Mouse (Mus musculus) megakaryocyte, embryonic 14.5 days (primary cell): ENCODE results near the gene Cldn16. TPM values are rescaled to one million over a fixed set of nuclear protein-coding genes. Genes with fewer than 3 reads are reported as not detected.
"Not testable (repeated sequence)": the region's sequence is repeated elsewhere in the genome, so short reads cannot be mapped to it uniquely, and the experiment has no call there.

Experiments used
- H3K27me3 ChIP-seq: replicated peaks from 2 replicates; pipeline ENCODE3; 2012; ENCODE audit warnings: inconsistent platforms
- H3K36me3 ChIP-seq: replicated peaks from 2 replicates; pipeline ENCODE3; 2012; ENCODE audit warnings: low read length, inconsistent platforms, mixed read lengths
- H3K4me1 ChIP-seq: 2 replicates; pipeline ENCODE4 v1.6.1; 2012; ENCODE audit warnings: inconsistent platforms
- H3K4me3 ChIP-seq: replicated peaks from 2 replicates; pipeline ENCODE3; 2012; ENCODE audit warnings: moderate library complexity, mild to moderate bottlenecking, inconsistent platforms
- H3K9me3 ChIP-seq: 2 replicates; pipeline ENCODE4 v1.6.1; 2012; ENCODE audit warnings: inconsistent platforms
- FLI1 ChIP-seq: IDR thresholded peaks from 2 replicates; pipeline ENCODE4 v1.6.1; 2012; ENCODE audit warnings: low read length, inconsistent platforms, mixed read lengths
- GATA1 ChIP-seq: IDR thresholded peaks from 3 replicates; pipeline ENCODE4 v1.6.1; 2012; ENCODE audit warnings: mixed read lengths, low read length, inconsistent platforms, borderline replicate concordance
- polyA plus RNA-seq: library from polyadenylated mRNA; stranded (reverse); fragments of >175 nt; gene quantifications from 2 replicates; pipeline ENCODE4 v1.2.3, GENCODE M21; 2012; ENCODE audit warnings: low replicate concordance; ENCODE audit not compliant: insufficient read depth

The Cldn16 gene
- polyA plus RNA-seq, 1 experiment, result not detected

DNA sequence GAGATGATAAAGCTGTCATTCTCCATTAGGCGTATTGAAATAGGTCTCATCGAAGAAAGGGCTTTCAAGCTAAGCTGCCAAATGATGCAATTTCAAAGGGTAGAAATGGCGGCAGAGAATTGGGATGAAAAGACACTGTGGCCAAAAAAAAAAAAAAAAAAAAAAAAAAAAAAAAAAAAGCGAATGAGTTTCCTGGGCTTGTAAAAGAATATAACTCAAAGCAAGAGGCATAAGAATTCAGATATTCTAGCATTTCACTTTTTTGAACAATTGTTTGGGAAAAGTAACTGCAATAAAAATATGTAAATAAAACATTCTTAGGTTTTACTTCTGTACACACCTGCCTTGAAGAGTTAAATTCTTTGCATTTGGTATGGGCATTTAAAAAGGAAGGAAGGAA lies 3.6 kb downstream of the Cldn16 start:
- Histone ChIP-seq H3K36me3 (no peaks in the 10 kb centered on the region), H3K4me1 (no peaks in the 10 kb centered on the region), H3K9me3 (peaks cover 14% of the 10 kb centered on the region; the same call in 1 of the 2 replicates), H3K27me3 (no peaks in the 10 kb centered on the region), H3K4me3 (no peak overlapping the region)
- TF ChIP-seq GATA1 (no peak), FLI1 (no peak)

DNA sequence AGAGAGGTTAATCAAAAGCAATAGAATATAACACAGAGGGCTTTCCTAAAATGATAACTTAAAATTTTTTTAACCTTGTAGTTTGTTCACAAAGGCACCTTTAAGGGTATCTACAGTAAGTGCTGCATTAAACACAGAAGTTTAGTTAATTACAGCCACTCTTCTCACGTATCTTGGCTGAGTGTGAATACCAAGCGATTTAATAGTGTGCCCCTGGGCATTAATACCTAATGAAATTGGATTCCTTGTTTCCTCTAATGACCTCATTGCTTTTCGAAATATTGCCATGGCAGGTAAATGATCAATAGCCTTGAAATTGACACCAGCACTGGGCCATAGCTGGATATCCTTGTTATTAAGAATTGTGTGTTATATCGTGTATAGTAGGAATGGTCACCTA lies 8.3 kb downstream of the Cldn16 start:
- no peak overlapping the region for H3K4me3 ChIP-seq
- TF ChIP-seq GATA1 (no peak), FLI1 (no peak)
- H3K9me3 ChIP-seq, result no peaks in the 10 kb centered on the region
- no peaks in the 10 kb centered on the region for H3K36me3 ChIP-seq
- H3K27me3 ChIP-seq, result no peaks in the 10 kb centered on the region
- H3K4me1 ChIP-seq, result no peaks in the 10 kb centered on the region

DNA sequence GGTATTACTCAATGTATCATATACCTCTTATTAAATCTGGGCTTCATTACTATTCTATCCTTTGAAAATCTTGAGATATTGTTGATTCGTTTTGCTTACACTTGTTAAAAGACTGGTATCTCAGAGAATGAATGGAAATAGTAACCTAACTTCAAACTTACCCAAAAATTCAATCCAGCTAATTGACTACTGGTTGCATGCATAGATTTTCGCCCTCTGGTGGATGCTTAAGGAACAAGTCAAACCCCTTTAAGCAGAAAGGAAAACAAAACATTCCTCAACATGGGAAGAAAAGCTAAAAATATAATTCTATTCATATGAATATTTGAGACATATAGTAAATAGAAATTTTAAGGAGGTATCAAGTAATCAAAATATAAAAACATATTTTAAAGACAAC lies 32.8 kb downstream of the Cldn16 start:
- H3K4me3 ChIP-seq, result no peak overlapping the region
- no peaks in the 10 kb centered on the region for H3K9me3 ChIP-seq
- TF ChIP-seq FLI1 (no peak), GATA1 (no peak)
- H3K4me1 ChIP-seq, result no peaks in the 10 kb centered on the region
- H3K36me3 ChIP-seq, result no peaks in the 10 kb centered on the region
- H3K27me3 ChIP-seq, result no peaks in the 10 kb centered on the region

DNA sequence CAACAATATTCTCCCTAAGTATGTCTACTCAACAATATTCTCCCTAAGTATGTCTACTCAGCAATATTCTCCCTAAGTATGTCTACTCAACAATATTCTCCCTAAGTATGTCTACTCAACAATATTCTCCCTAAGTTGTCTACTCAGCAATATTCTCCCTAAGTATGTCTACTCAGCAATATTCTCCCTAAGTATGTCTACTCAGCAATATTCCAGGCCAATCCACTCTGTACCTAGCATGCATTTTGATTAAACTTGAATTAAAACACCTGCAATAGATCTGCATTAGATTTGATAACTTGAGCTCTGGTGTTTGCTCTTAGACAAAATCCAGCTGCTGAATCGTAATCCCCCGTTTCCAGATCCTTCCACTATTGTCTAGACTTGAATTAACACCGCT lies 36.8 kb downstream of the Cldn16 start:
- not testable (repeated sequence) for H3K27me3 ChIP-seq, H3K4me3 ChIP-seq

DNA sequence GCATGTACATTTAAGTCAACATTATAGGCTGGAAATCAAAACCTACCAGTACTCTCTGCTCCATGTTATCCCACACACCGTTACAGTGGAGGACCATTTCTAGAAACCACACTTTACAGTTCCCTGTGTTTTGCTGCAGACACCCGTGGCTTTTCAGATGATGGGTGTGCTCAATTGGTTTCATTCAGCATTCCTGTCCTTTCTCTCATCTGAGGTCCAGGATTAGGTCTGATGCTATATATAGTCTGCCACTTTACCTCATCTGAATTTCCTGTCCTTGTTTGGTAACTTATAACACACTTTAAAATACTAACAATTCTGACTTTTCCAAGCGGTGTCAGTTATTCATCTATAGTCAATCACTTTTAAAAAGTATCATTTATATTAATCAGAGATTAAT lies 37.8 kb downstream of the Cldn16 start:
- TF ChIP-seq FLI1 (no peak), GATA1 (no peak)
- H3K4me3 ChIP-seq, result no peak overlapping the region

More for the DNA sequence above, 36.8 kb downstream of the Cldn16 start:
- not testable (repeated sequence) for H3K9me3 ChIP-seq, H3K36me3 ChIP-seq, H3K4me1 ChIP-seq

DNA sequence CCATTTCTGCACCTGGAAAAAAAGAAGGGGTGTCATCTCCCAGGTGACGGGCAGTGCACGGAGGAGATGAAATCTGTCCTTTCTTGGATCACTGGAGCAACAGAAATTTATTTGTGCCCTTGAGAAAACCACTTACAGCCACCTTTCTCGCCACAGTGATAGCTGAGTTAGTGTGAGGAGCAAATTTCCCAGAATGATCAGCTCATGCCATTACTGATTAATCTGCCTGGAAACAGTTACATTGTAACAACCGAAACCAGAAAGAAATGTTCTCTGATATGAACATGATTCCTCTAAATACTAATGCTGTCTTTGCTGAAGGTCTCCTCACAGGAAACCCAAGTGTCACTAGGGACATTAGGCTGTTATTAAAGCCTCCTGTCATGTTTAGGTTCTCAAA lies 42.0 kb downstream of the Cldn16 start:
- Histone ChIP-seq H3K36me3 (no peaks in the 10 kb centered on the region), H3K9me3 (no peaks in the 10 kb centered on the region), H3K27me3 (no peaks in the 10 kb centered on the region), H3K4me3 (no peak overlapping the region), H3K4me1 (no peaks in the 10 kb centered on the region)
- no peak for TF ChIP-seq GATA1
- TF ChIP-seq FLI1, result no peak

More for the DNA sequence above, 37.8 kb downstream of the Cldn16 start:
- no peaks in the 10 kb centered on the region for H3K9me3 ChIP-seq
- H3K36me3 ChIP-seq, result no peaks in the 10 kb centered on the region
- no peaks in the 10 kb centered on the region for H3K27me3 ChIP-seq
- H3K4me1 ChIP-seq, result no peaks in the 10 kb centered on the region

DNA sequence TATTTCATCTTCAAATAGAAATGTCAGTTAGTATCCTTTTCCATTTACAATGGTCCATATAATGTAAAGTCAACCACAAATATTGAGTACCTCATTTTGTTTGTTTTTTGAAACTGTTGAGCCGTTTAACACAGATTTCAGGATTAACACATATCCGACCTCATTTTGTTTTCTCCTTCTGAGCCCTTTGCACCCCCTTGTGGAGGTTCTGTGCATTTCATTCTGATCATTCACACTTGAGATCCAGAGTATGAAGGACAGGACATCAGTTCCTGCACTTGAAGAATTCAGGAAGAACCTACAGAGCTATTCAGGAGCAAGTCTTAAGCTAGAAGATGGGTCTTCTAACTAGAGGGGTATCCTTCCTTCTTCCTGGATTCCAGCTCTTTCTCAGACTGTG lies 56.7 kb downstream of the Cldn16 start:
- no peaks in the 10 kb centered on the region for H3K4me1 ChIP-seq
- no peaks in the 10 kb centered on the region for H3K36me3 ChIP-seq
- no peak for TF ChIP-seq GATA1
- no peak for TF ChIP-seq FLI1
- peaks cover 3% of the 10 kb centered on the region; the same call in 1 of the 2 replicates for H3K9me3 ChIP-seq
- no peak overlapping the region for H3K4me3 ChIP-seq
- no peaks in the 10 kb centered on the region for H3K27me3 ChIP-seq

DNA sequence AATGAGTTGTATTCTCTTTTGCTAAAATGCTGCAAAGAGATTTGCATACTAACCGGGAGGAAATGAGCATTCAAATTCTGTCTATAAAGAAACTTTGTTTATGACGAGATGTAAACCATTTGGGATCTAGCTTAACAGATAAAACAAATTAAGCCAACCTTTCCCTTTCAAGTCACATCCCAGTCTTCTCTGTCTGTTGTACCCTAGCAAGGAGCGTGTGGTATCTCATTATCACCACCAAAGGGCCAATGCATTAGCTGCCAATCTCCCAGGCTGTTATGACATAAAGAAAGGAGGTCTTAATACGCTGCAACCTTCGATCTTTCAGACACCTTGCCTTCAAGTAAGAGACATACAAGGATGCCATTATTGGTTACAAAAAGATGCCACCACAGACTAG lies 62.9 kb downstream of the Cldn16 start:
- Histone ChIP-seq H3K27me3 (no peaks in the 10 kb centered on the region), H3K4me1 (no peaks in the 10 kb centered on the region), H3K9me3 (0 out of 2 replicates have a peak, but pooled peaks cover 6% of the 10 kb centered on the region), H3K4me3 (no peak overlapping the region), H3K36me3 (no peaks in the 10 kb centered on the region)
- TF ChIP-seq FLI1 (no peak), GATA1 (no peak)

DNA sequence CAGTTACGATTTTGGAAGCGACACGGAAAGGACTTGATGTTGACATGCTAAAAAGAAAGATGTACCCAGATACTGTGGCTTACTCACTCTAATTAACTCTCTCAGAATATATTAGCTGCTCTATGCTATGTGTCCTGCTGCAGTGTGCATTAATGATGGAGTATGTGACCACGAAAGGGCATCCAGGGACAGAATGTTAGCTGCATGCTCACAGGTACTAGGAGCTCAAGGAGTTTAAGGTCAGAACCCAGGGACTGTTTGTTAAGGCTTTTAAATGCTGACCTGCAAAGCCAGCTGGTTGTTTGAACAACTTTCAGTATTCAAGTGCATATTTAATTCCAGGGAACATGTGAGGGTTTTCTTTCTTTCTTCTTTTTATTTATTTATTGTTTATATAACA lies 63.7 kb downstream of the Cldn16 start, which contains the start of gene Tmem207:
TSS of gene Tmem207 (minus strand) at position 101 of the 400 bp plus-strand sequence.
- Histone ChIP-seq H3K9me3 (0 out of 2 replicates have a peak, but pooled peaks cover 6% of the 10 kb centered on the region), H3K4me1 (no peaks in the 10 kb centered on the region)
- no peak for TF ChIP-seq GATA1
- TF ChIP-seq FLI1, result no peak

DNA sequence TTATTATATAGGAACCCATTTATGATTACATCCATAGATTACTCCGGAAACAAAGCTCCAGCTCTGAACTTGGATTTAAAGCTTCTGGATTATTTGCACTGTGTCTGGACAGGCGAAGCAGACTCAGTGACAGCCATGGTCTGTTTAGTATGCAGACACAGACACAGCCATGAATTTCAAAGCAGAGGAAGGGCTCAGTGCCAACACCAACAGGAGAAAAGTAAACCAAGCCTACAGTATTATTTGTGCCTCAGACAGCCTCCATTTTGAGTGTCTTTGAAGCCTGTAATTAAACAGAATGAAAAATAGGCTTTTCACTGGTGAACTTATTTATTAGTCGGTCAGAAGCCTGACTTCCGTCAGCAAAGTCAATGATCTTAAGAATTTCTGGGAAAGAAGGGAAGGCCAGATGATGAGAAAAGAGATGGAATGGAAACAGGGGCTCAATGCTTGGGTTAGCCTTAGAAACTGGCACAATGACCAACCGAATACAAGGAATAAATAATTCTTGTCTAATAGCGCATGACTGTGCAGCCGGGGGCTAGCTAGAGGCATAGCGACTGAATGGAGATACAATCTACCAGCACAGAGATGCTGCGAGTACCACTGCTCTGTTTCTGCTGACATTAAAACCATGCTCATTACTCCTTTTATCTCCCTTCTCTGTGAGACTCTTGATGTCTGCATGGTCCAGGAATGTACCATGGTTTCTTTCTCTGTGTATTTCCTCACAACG lies 65.2 kb downstream of the Cldn16 start:
- H3K4me1 ChIP-seq, result no peaks in the 10 kb centered on the region
- no peak for TF ChIP-seq GATA1
- no peak for TF ChIP-seq FLI1
- 0 out of 2 replicates have a peak, but pooled peaks cover 6% of the 10 kb centered on the region for H3K9me3 ChIP-seq
- H3K4me3 ChIP-seq, result no peak overlapping the region
- H3K36me3 ChIP-seq, result no peaks in the 10 kb centered on the region
- no peaks in the 10 kb centered on the region for H3K27me3 ChIP-seq

More for the DNA sequence above, 63.7 kb downstream of the Cldn16 start, which contains the start of gene Tmem207:
- no peaks in the 10 kb centered on the region for H3K36me3 ChIP-seq
- H3K4me3 ChIP-seq, result no peak within 1 kb of the TSS
- H3K27me3 ChIP-seq, result no peaks in the 10 kb centered on the region
